Mouse (Mus musculus) CH12.LX (cell line): ENCODE measurements around the gene Pcp4l1. TPM values are rescaled to one million over a fixed set of nuclear protein-coding genes. Genes with fewer than 3 reads are reported as not detected.

ENCODE experiments used
- DNase-seq: peaks from one replicate; pipeline ENCODE4 v3.0.0-alpha.2; 2013; ENCODE audit errors: extremely low read depth
- H3K27ac ChIP-seq: 2 replicates; pipeline ENCODE4 v1.5.1; 2012; ENCODE audit warnings: low read depth, mild to moderate bottlenecking, control low read depth, moderate library complexity; ENCODE audit not compliant: insufficient read depth
- H3K27me3 ChIP-seq: replicated peaks from 2 replicates; pipeline ENCODE3; 2012; ENCODE audit warnings: inconsistent platforms
- H3K36me3 ChIP-seq, 2 experiments: replicated peaks in 1 of 2; 2 replicates each; pipeline versions ENCODE3 to v1.6.1; 2012; ENCODE audit warnings: inconsistent platforms in 1 of 2, low read length in 1 of 2, mild to moderate bottlenecking in 1 of 2, mixed read lengths in 1 of 2, moderate library complexity in 1 of 2; ENCODE audit not compliant: control insufficient read depth in 1 of 2, insufficient read depth in 1 of 2
- H3K4me1 ChIP-seq, 2 experiments: 2 replicates each; pipeline ENCODE4 v1.6.1; 2012; ENCODE audit warnings: inconsistent platforms in 1 of 2, moderate library complexity in 1 of 2; ENCODE audit not compliant: insufficient read depth in 2 of 2, control insufficient read depth in 1 of 2
- H3K4me2 ChIP-seq: 2 replicates; pipeline ENCODE4 v1.6.1; 2012; ENCODE audit warnings: low read depth, mild to moderate bottlenecking, control low read depth; ENCODE audit not compliant: poor library complexity, insufficient read depth, severe bottlenecking
- H3K4me3 ChIP-seq, 3 experiments: fragments of 150-350 bp in 1 of 3; sonication (generic) in 1 of 3; replicated peaks in 1 of 3; 2 replicates each; pipeline versions ENCODE3 to v1.5.1; 2011 to 2012; ENCODE audit warnings: low read depth in 2 of 3, low read length in 2 of 3, mild to moderate bottlenecking in 2 of 3, moderate library complexity in 2 of 3, control low read depth in 1 of 3, improper control_type of control experiment in 1 of 3, inconsistent platforms in 1 of 3, mixed read lengths in 1 of 3; ENCODE audit not compliant: poor library complexity in 1 of 3
- H3K79me2 ChIP-seq: replicated peaks from 2 replicates; pipeline ENCODE4 v1.6.1; 2012; ENCODE audit warnings: mild to moderate bottlenecking, moderate library complexity; ENCODE audit not compliant: control insufficient read depth, poor library complexity, insufficient read depth, severe bottlenecking; ENCODE audit errors: extremely low read depth
- H3K9ac ChIP-seq: 2 replicates; pipeline ENCODE4 v1.6.1; 2012; ENCODE audit warnings: low read depth, mild to moderate bottlenecking, control low read depth, moderate library complexity; ENCODE audit not compliant: insufficient read depth
- H3K9me3 ChIP-seq: replicated peaks from 2 replicates; pipeline ENCODE3; 2012; ENCODE audit warnings: low read length, inconsistent platforms, mixed read lengths
- CHD2 ChIP-seq: IDR thresholded peaks from 2 replicates; pipeline ENCODE4 v1.6.1; 2011; ENCODE audit warnings: low read length, improper control_type of control experiment
- EP300 ChIP-seq: IDR thresholded peaks from 2 replicates; pipeline ENCODE4 v1.6.1; 2011; ENCODE audit warnings: low read length, improper control_type of control experiment
- ETS1 ChIP-seq: conservative IDR thresholded peaks from 2 replicates; pipeline ENCODE4 v1.6.1; 2012; ENCODE audit warnings: low read depth, mild to moderate bottlenecking, inconsistent platforms, low read length, improper control_type of control experiment, moderate library complexity
- GABPA ChIP-seq: IDR thresholded peaks from 2 replicates; pipeline ENCODE4 v1.6.1; 2012; ENCODE audit warnings: low read depth, low read length, improper control_type of control experiment, inconsistent platforms; ENCODE audit not compliant: insufficient replicate concordance
- IRF4 ChIP-seq: IDR thresholded peaks from 2 replicates; pipeline ENCODE4 v1.6.1; 2014; ENCODE audit warnings: low read depth, mild to moderate bottlenecking, inconsistent platforms, low read length, improper control_type of control experiment
- JUND ChIP-seq: conservative IDR thresholded peaks from 2 replicates; pipeline ENCODE4 v1.6.1; 2011; ENCODE audit warnings: low read depth, low read length, improper control_type of control experiment
- MAX ChIP-seq: IDR thresholded peaks from 2 replicates; pipeline ENCODE4 v1.6.1; 2011; ENCODE audit warnings: low read length, improper control_type of control experiment
- MAZ ChIP-seq: IDR thresholded peaks from 2 replicates; pipeline ENCODE4 v1.6.1; 2012; ENCODE audit warnings: low read depth, mild to moderate bottlenecking, inconsistent platforms, low read length, improper control_type of control experiment, moderate library complexity
- MXI1 ChIP-seq: IDR thresholded peaks from 2 replicates; pipeline ENCODE4 v1.6.1; 2011; ENCODE audit warnings: mild to moderate bottlenecking, low read depth, low read length, improper control_type of control experiment
- NELFE ChIP-seq: IDR thresholded peaks from 2 replicates; pipeline ENCODE4 v1.6.1; 2011; ENCODE audit warnings: low read depth, low read length, improper control_type of control experiment
- POLR2AphosphoS2 ChIP-seq: IDR thresholded peaks from 2 replicates; pipeline ENCODE4 v1.6.1; 2011; ENCODE audit warnings: low read depth, low read length, improper control_type of control experiment
- RCOR1 ChIP-seq: conservative IDR thresholded peaks from 2 replicates; pipeline ENCODE4 v1.6.1; 2012; ENCODE audit warnings: low read depth, mild to moderate bottlenecking, inconsistent platforms, low read length, improper control_type of control experiment
- SMC3 ChIP-seq: IDR thresholded peaks from 2 replicates; pipeline ENCODE4 v1.6.1; 2011; ENCODE audit warnings: low read depth, low read length, improper control_type of control experiment
- TCF12 ChIP-seq: IDR thresholded peaks from 2 replicates; pipeline ENCODE4 v1.6.1; 2014; ENCODE audit warnings: low read depth, mild to moderate bottlenecking, inconsistent platforms, low read length, improper control_type of control experiment
- USF2 ChIP-seq: conservative IDR thresholded peaks from 2 replicates; pipeline ENCODE4 v1.6.1; 2011; ENCODE audit warnings: low read depth, low read length, improper control_type of control experiment
- ZKSCAN1 ChIP-seq: IDR thresholded peaks from 2 replicates; pipeline ENCODE4 v1.6.1; 2012; ENCODE audit warnings: low read depth, inconsistent platforms, low read length, improper control_type of control experiment, borderline replicate concordance
- ZNF384 ChIP-seq: IDR thresholded peaks from 2 replicates; pipeline ENCODE4 v1.6.1; 2012; ENCODE audit warnings: low read depth, low read length, improper control_type of control experiment, inconsistent platforms
- dilution Hi-C: fragments of 300-500 bp; cut with MboI; formaldehyde crosslinking; loops from 2 replicates; pipeline ENCODE4 v1.14.3; 2020; ENCODE audit warnings: low sequenced_read_pairs; ENCODE audit not compliant: extremely low pct_unique_long_range_greater_than_20kb, extremely low pct_ligation_motif_present
- in situ Hi-C: fragments of 300-500 bp; cut with MboI; formaldehyde crosslinking; loops from 3 replicates; pipeline ENCODE4 v1.14.3; 2019; ENCODE audit warnings: low sequenced_read_pairs, low pct_ligation_motif_present, low pct_unique_long_range_greater_than_20kb, mixed read lengths
- polyA plus RNA-seq: library from polyadenylated mRNA; unstranded; fragments of >175 nt; gene quantifications from 2 replicates; pipeline ENCODE4 v1.2.1, GENCODE M21; 2012; ENCODE audit warnings: low read depth; ENCODE audit not compliant: insufficient read length
- total RNA-seq, 2 experiments: library from RNA; depleted of rRNA; stranded (reverse); fragments of 300-350 nt in 1 of 2; fragments of >200 nt in 1 of 2; gene quantifications; 2 replicates each; pipeline ENCODE4 v1.2.3; 2012 to 2014

Gene Pcp4l1
- total and polyA plus RNA-seq, 3 experiments: not detected

DNA sequence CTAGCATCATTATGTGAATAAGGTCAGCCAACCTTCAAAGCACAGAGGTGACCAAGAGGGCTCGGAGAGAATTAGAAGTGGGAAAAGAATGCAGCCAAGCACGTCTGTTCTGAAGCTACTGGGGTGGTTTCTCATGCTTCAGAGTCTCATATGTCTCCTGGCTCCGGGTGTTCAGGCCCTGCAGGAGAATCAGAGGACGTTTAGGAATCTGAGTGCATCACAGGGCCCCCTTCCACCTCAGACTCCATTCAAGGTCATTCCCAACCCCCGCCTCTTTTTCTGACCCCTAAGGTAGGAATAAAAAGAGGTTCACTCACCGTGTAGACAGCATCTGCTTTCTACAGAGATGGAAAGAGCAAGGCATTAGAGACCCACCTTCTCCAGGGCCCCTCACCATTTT is 33.7 kb upstream of the Pcp4l1 start:
- H3K4me2 ChIP-seq: no peak overlapping the region
- H3K9ac ChIP-seq: no peak overlapping the region
- H3K27me3 ChIP-seq: no peaks in the 10 kb centered on the region
- DNase-seq: no peak
- in situ Hi-C loops: loop anchor here (10.0 kb wide), 1 partner anchor 335 kb away; no protein-coding TSS in a partner anchor
- peaks cover 10 to 21% of the 10 kb centered on the region in 2 experiments for H3K36me3 ChIP-seq
- H3K9me3 ChIP-seq: no peaks in the 10 kb centered on the region
- no peaks in the 10 kb centered on the region for H3K79me2 ChIP-seq
- dilution Hi-C loops: no loop called here
- no peak for TF ChIP-seq MXI1
- no peak for TF ChIP-seq ZNF384
- TF ChIP-seq IRF4: no peak
- no peak for TF ChIP-seq GABPA
- no peak for TF ChIP-seq MAX
- no peak for TF ChIP-seq SMC3
- no peak for TF ChIP-seq CHD2
- TF ChIP-seq MAZ: no peak
- no peak for TF ChIP-seq TCF12
- no peak for TF ChIP-seq RCOR1
- TF ChIP-seq EP300: no peak
- TF ChIP-seq NELFE: no peak
- TF ChIP-seq ZKSCAN1: no peak
- no peak for TF ChIP-seq USF2
- TF ChIP-seq ETS1: no peak
- peaks cover 11 to 68% of the 10 kb centered on the region in 2 experiments for H3K4me1 ChIP-seq
- no peak overlapping the region for H3K27ac ChIP-seq
- no peak overlapping the region for H3K4me3 ChIP-seq

GRCm38 (mm10) chr1:171227879-171228278 is 31.8 kb upstream of the Pcp4l1 start:
- Histone ChIP-seq H3K4me3 (no peak overlapping the region), H3K4me2 (no peak overlapping the region), H3K27me3 (no peaks in the 10 kb centered on the region), H3K27ac (no peak overlapping the region), H3K4me1 (peaks cover 11 to 53% of the 10 kb centered on the region in 2 experiments), H3K9me3 (no peaks in the 10 kb centered on the region), H3K79me2 (no peaks in the 10 kb centered on the region), H3K36me3 (peaks cover 0 to 12% of the 10 kb centered on the region in 2 experiments), H3K9ac (no peak overlapping the region)
- TF ChIP-seq JUND (no peak), POLR2AphosphoS2 (no peak), ETS1 (no peak)
- in situ Hi-C loops (loop anchor here (10.0 kb wide), 1 partner anchor 333 kb away; no protein-coding TSS in a partner anchor), dilution Hi-C loops (no loop called here)
- no peak for DNase-seq
